Mouse (Mus musculus): Measurements from ENCODE around the gene Fbxo6.
"Not testable (repeated sequence)": the region's sequence is repeated elsewhere in the genome, so short reads cannot be mapped to it uniquely, and the experiment has no call there.

Gene Fbxo6

DNA sequence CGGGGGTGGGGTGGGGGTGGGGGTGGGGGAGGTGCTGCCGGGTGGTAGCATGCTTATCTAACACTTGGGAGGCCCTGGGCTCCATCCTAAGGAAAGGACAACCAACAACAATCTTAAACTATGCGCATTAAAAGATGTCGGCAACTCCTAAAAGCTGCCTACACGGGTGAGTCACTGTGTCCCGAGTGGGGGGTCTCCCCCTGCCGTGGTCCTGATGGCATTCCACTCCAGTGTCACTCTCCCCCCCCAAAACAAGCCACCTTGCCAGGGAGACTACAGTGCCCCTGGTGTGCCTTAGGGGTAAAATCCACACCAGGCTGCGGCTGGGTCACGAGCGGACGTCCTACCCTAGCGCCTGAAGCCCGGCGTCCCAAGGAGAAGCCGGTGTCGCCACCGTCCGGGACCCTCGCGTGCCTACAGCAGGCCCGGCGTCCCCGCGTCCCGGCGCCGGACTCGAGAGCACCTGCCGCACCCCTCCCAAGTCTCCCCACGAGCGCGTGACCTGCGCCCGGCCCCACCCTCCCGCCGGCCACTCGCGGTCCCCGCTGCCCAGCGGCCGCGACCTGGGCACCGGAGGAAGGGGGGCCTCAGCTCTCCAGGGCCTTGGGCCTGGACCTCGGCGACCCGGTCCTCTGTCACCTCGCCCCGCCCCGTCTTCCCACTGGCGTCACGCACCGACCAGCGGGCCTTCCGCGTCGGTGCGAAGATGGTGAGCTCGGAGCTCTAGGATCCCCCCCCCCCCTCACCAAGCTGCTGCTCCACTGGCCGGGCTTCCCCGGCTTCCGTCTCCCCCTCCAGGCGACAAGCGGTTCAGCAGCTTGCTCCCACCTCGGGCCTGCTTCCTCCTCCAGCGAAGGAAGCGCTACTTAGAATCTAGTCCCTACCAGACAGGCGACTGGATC, at the start of gene Fbxo6:
Gene Fbxo6 (minus strand): TSS at position 874 of the 902 bp plus-strand sequence.
- DNase-seq (ENCODE audit: low spot score in 2 of 2), result peak; percentile 77 to 81

DNA sequence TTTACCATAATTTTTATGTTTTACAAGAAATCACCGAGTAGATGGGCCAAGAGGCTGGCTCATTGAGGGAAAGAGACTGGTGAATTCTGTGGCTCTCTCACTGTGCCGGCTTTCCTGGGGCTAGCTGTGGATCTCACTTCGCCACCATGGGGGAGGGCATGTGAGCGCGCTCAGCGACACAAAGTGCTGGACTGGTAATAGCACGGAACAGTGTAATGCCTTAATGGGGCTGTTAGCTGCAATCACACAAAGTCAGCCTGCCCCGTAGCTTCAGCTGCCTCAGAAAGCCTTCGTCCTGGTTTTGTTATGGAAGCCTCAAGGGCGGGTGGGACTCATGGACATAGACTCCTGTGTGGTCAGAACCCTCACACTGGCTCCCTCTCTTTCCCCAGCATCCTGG, 46.8 kb upstream of the Fbxo6 start:
- DNase-seq (ENCODE audit: low spot score in 2 of 2), result no peak

DNA sequence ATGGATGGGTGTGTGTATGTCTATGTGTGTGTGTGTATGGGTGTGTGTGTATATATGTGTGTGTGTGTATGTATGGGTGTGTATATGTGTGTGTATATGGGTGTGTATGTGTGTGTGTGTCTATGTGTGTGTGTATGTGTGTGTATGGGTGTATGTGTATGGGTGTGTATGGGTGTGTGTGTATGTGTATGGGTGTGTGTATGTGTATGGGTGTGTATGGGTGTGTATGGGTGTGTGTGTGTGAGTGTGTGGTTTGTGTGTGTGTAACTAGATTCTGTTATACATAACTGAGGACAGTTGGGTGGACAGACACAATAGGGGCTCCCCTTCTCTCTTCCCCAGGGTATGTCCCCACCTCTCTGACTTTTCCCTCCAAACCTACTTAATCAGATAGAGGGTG, 42.5 kb upstream of the Fbxo6 start:
- DNase-seq (ENCODE audit: low spot score in 2 of 2), result no peak

DNA sequence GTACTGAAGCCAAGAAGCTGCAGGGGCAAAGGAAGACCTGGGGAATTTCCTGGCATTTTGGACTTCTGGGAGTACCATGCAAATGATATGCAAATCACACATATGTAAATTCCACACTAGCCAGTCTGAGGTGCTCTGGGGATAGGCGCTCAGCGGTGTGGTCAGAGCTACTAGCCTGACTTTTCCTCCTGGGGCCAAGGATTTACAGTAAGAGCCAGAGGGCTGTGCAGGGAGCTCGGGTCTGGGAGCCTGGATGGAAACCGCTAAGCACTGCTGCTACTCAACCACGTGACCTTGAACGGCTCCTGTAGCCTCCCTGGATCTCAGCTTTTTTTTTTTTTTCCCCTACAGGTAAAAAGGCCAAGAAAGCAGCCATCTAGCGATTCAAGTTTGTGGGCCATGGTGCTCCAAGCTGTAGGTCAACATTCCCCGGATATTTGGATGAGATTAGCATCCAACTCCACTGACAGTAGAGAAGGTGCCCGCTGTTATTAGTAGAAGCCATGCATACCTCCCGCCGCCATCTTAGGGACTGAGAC, 40.8 kb upstream of the Fbxo6 start:
- DNase-seq (ENCODE audit: low spot score in 2 of 2), result no peak

DNA sequence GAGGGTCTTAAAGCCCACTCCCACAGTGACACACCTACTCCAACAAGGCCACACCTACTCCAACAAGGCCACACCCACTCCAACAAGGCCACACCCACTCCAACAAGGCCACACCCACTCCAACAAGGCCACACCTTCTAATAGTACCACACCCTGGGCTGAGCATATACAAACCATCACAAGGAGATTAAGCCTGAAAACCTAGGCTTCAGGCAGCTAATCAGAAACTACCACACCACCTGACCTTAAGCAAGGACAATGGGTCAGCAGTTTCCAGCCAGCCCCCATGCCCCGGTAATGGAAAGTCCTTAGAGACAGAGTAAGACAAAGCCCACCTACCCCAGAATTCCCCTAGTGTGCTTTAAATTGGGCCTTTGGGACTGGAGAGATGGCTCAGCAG, 36.8 kb upstream of the Fbxo6 start:
- DNase-seq (ENCODE audit: low spot score in 2 of 2), result not testable (repeated sequence)

DNA sequence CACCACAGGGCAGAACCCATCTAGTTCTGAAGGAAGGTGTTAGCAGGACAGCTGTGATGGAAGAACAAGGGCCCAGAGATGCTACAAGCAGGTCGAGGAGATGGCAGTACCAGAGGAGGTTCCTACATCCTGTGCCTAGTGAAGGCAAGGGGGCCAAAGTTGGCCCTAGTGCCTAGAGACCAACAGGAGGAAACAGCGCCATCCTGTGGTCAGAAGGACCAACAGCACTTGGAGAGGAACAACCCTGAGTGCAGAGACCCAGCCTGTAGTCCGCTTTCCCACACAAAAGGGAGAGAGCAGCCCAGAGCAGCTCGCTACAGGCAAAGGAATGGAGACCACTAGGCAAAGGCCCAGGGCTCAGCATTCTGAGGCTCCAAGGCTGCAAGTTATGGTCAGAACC, 33.9 kb upstream of the Fbxo6 start:
- no peak for DNase-seq (ENCODE audit: low spot score in 2 of 2)

DNA sequence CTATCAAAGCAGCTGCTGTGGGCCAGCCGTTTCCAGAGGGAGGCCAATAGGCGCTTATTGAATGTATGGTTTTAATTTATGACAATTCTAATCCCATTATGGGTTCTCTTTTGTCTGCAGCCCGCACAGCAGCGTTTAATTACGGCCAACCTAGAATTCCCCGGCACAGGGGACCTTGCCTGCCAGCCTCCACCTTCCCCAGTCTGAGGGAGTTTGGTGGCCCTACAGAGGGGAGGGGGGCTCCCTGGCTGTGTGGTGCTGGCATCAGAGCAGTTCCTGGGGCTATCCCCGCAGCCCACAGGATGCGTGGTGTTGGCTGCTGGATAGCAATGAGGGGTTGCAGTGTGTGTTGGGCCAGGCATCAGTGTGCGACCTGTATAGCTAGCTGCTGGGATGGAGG, 32.6 kb upstream of the Fbxo6 start:
- no peak for DNase-seq (ENCODE audit: low spot score in 2 of 2)

DNA sequence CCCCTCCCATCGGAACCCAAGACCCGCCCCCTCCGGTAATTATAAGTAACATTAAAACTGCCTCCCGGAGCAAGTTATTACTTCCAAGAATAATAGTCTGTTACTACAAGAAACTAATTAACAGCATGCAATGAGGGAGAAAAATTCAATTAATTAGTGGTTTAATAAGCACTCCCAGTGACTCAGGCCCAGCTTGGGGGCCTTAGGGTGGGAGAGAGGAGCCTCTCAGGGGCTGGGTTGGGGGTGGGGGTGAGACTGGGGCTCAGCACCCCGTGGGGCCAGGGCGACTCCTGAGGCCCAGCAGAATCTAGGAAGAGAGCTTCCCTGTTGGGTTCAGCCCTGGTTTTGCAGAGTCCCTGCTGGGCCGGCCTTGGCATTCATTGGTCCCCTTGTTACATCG, 30.4 kb upstream of the Fbxo6 start:
- no peak for DNase-seq (ENCODE audit: low spot score in 2 of 2)

DNA sequence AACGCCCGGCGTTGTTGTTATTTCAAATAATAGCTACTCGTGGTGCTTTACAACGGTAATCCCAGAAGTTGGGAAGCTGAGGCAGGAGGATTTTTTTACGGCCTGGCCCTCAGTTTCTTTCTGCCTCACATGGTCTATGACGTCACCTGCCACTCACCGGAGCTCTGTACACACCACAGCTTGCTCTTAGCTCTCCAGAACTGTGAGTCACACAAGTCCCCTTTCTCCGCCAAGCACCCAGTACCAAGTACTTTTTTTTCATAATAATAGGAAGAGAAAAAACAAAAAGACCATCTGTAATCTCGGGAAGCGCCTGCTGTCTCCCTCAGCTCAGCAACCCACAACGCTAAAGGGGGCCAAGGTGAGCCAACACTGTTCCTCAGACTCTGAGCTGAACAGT, 29.5 kb upstream of the Fbxo6 start:
- no peak for DNase-seq (ENCODE audit: low spot score in 2 of 2)

DNA sequence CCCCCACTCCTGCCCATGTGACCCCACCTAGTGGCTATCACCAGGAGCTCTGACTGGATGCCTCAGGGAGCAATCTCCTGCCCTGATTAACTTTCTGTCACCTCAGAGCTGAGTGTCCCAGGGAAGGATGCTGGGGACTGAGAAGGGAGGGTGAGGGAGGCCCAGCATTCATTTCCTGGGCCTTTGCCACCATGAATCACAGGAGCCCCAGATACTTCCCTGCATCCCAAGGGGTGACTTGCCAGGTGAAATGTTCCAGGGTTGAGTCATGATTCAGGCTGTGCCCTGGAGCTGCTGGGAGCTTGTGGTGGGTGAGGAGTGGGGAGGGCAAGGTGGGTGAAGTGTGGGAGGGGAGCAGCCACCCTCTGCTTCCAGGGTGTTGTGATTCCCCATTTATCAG, 25.8 kb upstream of the Fbxo6 start:
- DNase-seq (ENCODE audit: low spot score in 2 of 2), result no peak

DNA sequence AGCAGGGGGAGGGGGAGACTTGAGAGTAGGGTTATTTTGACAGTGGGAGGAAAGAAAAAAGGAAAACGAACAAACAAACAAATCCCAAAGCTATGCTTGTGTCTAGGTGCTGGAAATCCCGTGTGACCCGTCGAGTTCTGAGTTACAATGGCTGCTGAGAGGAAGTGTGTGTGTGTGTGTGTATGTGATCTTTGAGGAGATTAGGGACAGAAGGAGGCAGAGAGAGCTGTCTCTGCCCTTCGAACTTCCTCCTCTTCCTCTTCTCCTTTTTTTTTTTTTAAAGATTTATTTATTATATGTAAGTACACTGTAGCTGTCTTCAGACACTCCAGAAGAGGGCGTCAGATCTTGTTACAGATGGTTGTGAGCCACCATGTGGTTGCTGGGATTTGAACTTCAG, 24.7 kb upstream of the Fbxo6 start:
- DNase-seq (ENCODE audit: low spot score in 2 of 2), result not testable (repeated sequence)

DNA sequence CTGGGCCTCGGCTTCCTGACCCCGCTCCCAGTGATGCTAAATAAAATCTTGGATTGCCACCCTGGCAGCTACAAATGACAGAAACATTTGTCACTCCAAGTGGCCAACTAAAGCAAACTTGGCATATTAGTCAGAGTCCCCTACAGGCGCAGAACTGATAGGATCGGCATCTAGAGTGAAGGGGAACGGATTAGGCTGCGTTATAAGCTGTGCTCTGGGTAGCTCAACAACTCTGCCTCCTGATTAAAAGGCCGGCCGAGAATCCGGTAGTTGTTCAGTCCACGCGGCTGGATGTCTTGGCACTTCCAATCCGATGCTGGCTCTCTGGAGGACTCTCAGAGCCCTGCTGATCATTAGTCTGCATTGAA, 22.5 kb upstream of the Fbxo6 start:
- no peak for DNase-seq (ENCODE audit: low spot score in 2 of 2)

DNA sequence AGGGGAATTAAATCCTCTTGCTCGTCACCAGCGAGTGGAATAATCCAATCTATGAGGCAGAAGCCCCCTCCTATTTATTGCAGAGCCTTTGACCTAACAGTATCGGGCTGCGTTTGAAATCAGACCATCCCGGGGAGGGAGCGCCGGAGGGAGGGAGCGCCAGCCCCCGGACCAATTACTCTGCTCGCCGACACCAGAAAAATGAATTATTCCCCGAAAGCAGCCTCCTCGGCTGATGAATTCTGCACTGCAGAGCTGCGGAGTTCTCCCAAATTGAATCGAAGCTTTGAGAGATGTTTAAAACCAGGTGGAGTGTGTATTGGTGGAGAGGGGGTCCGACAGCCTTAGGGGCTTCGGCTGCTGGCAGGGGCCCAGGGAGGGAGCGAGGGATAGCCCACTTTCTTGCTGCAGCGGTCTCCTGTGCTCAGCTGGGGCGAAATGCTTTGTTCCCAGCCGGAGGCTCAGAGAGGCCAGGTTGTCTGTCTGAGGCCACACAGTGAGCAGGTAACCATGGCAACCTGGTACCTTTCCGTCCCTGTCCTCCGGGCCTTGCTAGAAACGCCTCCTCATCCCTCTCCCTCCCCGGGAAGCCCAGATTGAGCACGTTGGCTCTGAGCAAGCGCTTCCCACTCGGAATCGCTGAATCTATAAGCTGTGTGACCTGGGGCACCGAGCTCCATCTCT, 22.0 kb upstream of the Fbxo6 start:
- DNase-seq (ENCODE audit: low spot score in 2 of 2), result peak in 1 of 2 experiments; percentile 32

DNA sequence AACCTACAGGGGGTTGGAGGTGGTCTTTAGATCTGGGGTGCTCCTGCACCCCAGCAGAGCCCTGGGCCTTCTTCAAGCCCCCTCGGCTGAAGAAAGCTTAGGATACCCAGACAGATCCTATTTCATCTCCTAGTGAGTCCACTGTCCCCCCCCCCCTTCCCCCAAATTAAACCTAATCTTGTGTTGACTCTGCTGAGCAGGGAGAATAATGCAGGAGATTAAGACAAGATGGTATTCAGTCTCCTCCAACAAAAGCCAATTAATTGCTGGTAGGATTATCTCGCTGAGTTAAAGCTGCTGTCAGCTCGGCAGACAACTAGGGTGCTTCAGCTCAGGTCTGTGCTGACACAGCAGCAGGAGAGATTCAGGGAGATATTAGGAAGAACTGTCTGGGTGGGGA, 19.3 kb upstream of the Fbxo6 start:
- DNase-seq (ENCODE audit: low spot score in 2 of 2), result no peak

DNA sequence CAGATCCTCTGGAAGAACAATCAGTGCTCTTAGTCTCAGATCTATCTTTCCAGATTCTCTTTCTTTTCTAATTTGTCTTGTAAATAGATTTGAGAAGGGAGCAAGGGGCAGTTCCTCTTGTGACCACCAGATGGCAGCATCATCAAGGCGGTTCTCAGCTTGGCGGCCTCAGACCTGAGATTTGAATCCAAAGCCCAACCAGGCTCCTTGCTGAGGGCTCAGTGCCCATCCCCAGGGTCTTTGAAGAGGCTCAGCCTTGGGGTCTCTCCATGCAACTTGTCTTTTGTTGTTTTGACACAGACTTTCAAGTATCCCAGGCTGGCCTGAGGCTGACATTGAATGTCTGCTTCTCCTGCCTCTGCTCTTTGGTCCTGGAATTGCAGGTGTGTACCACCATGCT, 18.9 kb upstream of the Fbxo6 start:
- DNase-seq (ENCODE audit: low spot score in 2 of 2), result peak in 1 of 2 experiments; percentile 63

DNA sequence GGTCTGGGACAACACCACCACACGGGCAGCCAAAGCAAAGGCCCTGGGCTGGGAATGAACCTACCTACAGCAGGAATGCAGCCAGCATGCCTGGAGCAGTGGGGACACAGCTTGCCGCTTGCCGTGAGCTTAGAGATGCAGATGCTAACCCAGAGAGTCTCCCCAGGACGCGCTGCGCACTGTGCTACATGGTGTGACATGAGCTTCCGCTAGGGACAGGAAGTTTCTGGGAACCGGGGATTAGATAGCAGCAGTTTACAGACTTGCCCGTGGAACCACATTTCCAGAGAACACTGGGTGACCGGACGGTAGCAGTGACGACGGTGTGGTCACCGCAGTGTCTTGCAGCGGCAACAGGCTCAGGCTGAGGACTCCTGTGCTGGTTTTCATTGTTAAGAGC, 17.6 kb upstream of the Fbxo6 start:
- DNase-seq (ENCODE audit: low spot score in 2 of 2), result no peak

DNA sequence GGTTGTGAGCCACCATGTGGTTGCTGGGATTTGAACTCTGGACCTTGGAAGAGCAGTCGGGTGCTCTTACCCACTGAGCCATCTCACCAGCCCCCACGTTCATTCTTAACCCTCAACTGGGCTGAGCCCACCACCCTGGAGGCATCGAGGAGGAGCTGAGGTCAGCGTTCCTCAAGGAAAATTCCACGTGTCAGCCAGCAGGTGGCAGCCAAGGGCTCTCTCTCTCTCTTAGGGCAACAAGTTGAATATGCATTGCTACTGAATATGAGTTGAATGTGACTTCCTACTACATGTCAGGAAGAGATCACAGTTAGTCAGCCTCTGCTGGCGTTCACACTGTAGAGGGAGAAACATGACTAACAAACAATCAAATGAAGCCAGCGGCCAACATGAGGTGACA, 16.3 kb upstream of the Fbxo6 start:
- peak in 1 of 2 experiments; percentile 72 for DNase-seq (ENCODE audit: low spot score in 2 of 2)

DNA sequence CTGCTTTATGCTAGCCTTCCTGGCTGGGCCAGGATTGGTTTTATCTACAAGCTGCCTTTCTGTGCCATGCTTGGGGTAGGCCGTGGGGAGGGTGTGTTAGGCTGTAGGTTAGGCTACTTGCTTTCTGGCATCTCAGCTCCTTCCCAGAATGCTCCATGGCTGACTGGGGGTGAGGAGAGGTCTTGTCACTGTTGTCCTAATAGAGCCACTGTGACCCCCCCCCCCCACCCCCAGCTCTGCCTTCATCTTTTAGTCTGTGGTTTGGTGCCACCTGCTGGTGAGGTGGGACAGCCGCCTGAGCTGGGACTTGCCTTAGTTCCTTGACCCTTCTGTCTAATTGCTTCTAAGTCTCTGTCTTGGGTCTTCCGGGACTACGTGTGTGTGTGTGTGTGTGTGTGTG, 15.0 kb upstream of the Fbxo6 start:
- DNase-seq (ENCODE audit: low spot score in 2 of 2), result peak in 1 of 2 experiments; percentile 82

DNA sequence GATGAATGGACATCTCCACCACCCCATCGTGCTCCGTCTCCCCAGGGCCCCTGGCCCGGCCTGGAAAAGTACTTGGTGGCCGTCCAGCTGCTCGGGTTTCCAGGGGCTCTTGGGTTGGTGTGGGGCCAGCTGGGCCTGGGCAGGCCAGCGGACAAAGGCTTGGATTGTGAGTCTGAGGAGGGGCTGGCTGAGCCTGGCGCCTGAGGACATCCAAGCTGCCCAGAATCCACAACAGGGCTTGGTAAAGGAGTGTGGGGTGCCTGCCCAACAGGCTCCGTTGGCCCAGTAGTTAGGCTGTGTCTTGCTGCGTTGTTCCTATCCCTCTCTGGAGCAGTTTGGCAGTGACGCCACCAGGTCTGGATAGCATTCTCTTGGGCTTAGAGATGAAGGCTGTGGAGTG, 14.5 kb upstream of the Fbxo6 start:
- DNase-seq (ENCODE audit: low spot score in 2 of 2), result peak in 1 of 2 experiments; percentile 73

DNA sequence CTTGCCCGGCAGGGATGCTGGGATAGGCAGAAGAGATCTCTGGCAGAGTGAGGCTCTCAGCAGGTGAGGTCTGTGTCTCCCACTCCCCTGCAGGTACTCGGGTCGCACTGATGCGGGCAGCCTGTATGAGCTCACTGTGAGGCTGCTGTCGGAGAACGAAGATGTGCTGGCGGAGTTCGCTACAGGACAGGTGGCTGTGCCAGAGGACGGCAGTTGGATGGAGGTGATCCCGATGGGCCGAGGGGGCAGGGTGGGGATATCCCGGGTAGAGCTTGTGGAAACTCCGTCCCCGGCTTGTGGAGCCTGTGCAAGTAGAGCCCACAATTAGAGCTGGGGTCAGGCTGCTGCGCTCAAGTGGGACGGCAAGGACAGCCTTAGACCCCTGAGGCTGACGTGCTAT, 13.6 kb upstream of the Fbxo6 start:
- no peak for DNase-seq (ENCODE audit: low spot score in 2 of 2)

DNA sequence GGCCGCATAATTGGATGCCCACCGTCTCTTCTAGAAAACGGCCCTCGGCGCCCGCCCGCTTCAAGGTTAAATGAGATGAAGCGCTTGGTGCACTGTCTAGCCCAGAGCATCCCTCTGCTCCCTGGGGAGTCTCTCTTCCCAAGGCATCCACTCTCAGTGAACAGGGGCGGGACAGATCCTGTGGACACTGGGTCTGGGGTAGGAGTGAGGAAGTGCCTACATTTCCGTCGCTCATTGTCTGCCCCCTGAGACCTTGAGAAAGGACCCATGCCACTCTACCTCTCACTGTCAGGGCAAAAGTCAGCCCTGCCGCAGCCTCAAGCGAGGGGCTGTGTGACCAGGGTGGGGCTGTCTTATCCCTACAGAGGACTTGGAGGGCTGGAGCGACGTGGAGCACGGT, 12.5 kb upstream of the Fbxo6 start:
- DNase-seq (ENCODE audit: low spot score in 2 of 2), result no peak

DNA sequence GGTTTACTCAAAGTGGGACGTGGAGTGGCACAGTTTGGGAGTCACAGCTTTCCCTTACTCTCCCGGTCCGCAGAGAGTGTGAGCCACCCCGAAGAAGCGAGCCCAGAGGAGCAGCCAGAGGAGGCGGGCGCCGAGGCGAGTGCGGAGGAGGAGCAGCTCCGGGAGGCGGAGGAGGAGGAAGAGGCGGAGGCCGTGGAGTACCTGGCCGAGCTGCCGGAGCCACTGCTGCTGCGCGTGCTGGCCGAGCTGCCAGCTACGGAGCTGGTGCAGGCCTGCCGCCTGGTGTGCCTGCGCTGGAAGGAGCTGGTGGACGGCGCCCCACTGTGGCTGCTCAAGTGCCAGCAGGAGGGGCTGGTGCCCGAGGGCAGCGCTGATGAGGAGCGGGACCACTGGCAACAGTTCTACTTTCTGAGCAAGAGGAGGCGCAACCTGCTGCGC, 12.1 kb upstream of the Fbxo6 start:
- DNase-seq (ENCODE audit: low spot score in 2 of 2), result peak; percentile 63 to 71

Measured in cerebellum, postnatal 4 days (tissue).